Mouse (Mus musculus) heart, embryonic 12.5 days (tissue): ENCODE data around the gene Slc50a1. TPM values are rescaled to one million over a fixed set of nuclear protein-coding genes. Genes with fewer than 3 reads are reported as not detected.
A peak's percentile ranks its signal among the peaks of the same experiment; 100 is the strongest.

Source experiments
- ATAC-seq: fragments of 200-750 bp; cut with Nextera tagmentation; 2 replicates; pipeline ENCODE4 v1.8.0; 2017; ENCODE audit warnings: moderate TSS enrichment, moderate library complexity; ENCODE audit not compliant: insufficient number of reproducible peaks, low FRiP score
- H3K27ac ChIP-seq: fragments of 300-500 bp; sonication (generic); 2 replicates; pipeline ENCODE4 v1.5.1; 2016; ENCODE audit warnings: mild to moderate bottlenecking, moderate library complexity; ENCODE audit not compliant: poor library complexity, severe bottlenecking
- H3K27me3 ChIP-seq: fragments of 300-500 bp; sonication (generic); replicated peaks from 2 replicates; pipeline ENCODE4 v1.6.1; 2016; ENCODE audit warnings: mild to moderate bottlenecking, moderate library complexity
- H3K36me3 ChIP-seq: fragments of 300-500 bp; sonication (generic); 2 replicates; pipeline ENCODE4 v1.6.1; 2016; ENCODE audit warnings: mild to moderate bottlenecking, moderate library complexity
- H3K4me1 ChIP-seq: fragments of 300-500 bp; sonication (generic); replicated peaks from 2 replicates; pipeline ENCODE4 v1.6.1; 2016; ENCODE audit warnings: mild to moderate bottlenecking
- H3K4me2 ChIP-seq: fragments of 300-500 bp; sonication (generic); 2 replicates; pipeline ENCODE4 v1.6.1; 2016; ENCODE audit warnings: mild to moderate bottlenecking, moderate library complexity
- H3K4me3 ChIP-seq: fragments of 300-500 bp; sonication (generic); 2 replicates; pipeline ENCODE4 v1.5.1; 2016; ENCODE audit warnings: mild to moderate bottlenecking
- H3K9ac ChIP-seq: fragments of 300-500 bp; sonication (generic); 2 replicates; pipeline ENCODE4 v1.6.1; 2016; ENCODE audit warnings: mild to moderate bottlenecking, moderate library complexity
- H3K9me3 ChIP-seq: fragments of 300-500 bp; sonication (generic); replicated peaks from 2 replicates; pipeline ENCODE4 v1.6.1; 2016; ENCODE audit warnings: mild to moderate bottlenecking, moderate library complexity
- WGBS: fragments of 180-500 bp; shearing (Covaris S2); methylation state at CpG from one replicate; pipeline ENCODE4 v1.1.7; 2016; 5-methylcytosine and 5-hydroxymethylcytosine counted together
- polyA plus RNA-seq: library from polyadenylated mRNA; unstranded; fragments of >200 nt; fragmentation: Nextera tagmentation; extraction: Ambion mirVana; gene quantifications from 2 replicates; pipeline ENCODE4 v1.2.1, GENCODE M21; 2016

The Slc50a1 gene
- polyA plus RNA-seq, 1 experiment from 2014 or later, result 42.9 TPM

DNA sequence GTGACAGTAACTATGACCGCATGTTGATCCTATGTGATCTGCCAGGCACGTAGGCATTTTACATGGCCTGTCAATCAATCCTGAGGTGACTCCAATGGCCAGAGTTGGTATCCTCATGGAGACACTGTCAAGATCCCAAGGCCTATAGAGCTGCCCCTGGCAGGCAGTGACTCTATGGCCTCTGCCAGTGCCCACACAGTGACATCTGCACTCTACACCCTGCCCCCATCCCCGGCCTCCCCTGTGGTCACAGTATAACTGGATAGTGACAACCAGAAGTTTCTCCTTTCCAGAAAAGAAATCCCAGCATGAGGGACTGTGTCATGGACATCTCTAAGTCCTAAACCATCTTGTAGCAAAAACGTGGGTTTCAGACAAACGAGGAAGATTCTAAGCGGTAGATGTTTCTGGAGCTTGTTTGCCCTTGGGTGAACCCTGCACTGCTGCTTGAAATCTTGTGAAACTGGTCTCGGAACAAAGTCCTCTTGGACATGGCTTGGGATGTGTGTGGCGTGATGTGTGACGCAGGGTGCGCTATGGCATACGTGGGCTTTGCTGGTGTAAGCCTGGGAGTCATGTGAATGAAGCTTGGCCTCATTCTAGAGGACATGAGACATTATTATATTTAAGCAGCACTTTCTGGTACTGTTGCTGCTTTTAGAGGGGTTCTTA lies 23.0 kb upstream of the Slc50a1 start:
- Histone ChIP-seq H3K9me3 (no peaks in the 10 kb centered on the region), H3K4me3 (no peak overlapping the region), H3K36me3 (no peaks in the 10 kb centered on the region), H3K4me2 (no peak overlapping the region), H3K4me1 (peaks cover 22% of the 10 kb centered on the region), H3K27me3 (0 out of 2 replicates have a peak, but pooled peaks cover 4% of the 10 kb centered on the region), H3K27ac (no peak overlapping the region), H3K9ac (no peak overlapping the region)
- WGBS, result 85% methylated on average over 11 of the region's 11 CpGs
- ATAC-seq, result no peak

GRCm38 (mm10) chr3:89292303-89292702 lies 21.9 kb upstream of the Slc50a1 start:
- Histone ChIP-seq H3K4me2 (no peak overlapping the region), H3K27ac (no peak overlapping the region), H3K9ac (no peak overlapping the region), H3K9me3 (no peaks in the 10 kb centered on the region), H3K36me3 (no peaks in the 10 kb centered on the region), H3K27me3 (0 out of 2 replicates have a peak, but pooled peaks cover 4% of the 10 kb centered on the region), H3K4me1 (peaks cover 29% of the 10 kb centered on the region), H3K4me3 (no peak overlapping the region)
- no peak for ATAC-seq
- 82% methylated on average over 5 of the region's 5 CpGs for WGBS

DNA sequence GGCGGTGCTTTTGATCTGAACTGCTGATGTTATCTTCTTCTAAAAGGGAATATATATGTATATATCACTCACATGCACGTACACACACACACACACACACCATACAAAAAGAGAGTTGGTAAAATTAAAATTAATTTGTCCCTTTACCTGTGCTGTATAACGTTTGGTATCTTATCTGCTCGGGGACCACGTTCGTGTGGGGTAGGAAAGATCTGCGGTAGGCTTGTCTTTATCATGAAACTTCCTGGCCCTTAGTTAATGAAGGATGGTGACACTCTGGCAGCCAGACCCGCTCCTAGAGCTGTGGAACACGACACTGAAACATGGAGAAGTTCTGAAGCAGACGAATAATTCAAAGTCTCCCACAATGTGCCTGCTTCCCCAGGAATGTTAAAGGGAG lies 21.5 kb upstream of the Slc50a1 start:
- H3K4me1 ChIP-seq, result peaks cover 29% of the 10 kb centered on the region
- no peaks in the 10 kb centered on the region for H3K36me3 ChIP-seq
- H3K4me2 ChIP-seq, result no peak overlapping the region
- 33% methylated on average over 10 of the region's 10 CpGs for WGBS
- H3K27ac ChIP-seq, result no peak overlapping the region
- no peaks in the 10 kb centered on the region for H3K9me3 ChIP-seq
- no peak overlapping the region for H3K4me3 ChIP-seq
- 0 out of 2 replicates have a peak, but pooled peaks cover 4% of the 10 kb centered on the region for H3K27me3 ChIP-seq
- H3K9ac ChIP-seq, result no peak overlapping the region
- ATAC-seq, result no peak

GRCm38 (mm10) chr3:89288503-89288928 lies 18.1 kb upstream of the Slc50a1 start:
- no peak for ATAC-seq
- Histone ChIP-seq H3K27me3 (no peaks in the 10 kb centered on the region), H3K4me1 (peaks cover 23% of the 10 kb centered on the region; the same call in 1 of the 2 replicates), H3K9me3 (no peaks in the 10 kb centered on the region), H3K27ac (no peak overlapping the region), H3K9ac (no peak overlapping the region), H3K4me2 (no peak overlapping the region), H3K4me3 (no peak overlapping the region), H3K36me3 (no peaks in the 10 kb centered on the region)
- 36% methylated on average over 7 of the region's 7 CpGs for WGBS

DNA sequence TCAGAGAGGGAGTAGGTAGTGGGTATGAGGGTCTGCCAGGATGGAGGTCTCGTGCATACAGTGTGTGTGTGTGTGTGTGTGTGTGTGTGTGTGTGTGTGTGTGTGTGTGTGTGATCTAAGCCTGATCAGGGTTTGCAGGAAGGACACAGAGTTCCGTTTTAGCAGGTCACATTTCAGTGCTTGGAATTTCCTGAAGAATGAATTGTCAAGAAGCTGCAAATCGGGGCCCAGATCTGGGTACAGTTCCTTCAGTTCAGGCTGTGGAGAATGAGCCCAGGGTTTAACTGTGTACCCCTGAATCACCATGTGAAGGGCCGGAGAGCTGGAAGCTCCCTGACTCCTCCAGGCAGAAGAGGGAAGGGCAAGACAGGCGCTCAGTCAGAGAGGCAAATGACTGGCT lies 16.9 kb upstream of the Slc50a1 start:
- no peak for ATAC-seq
- 52% methylated on average over 5 of the region's 5 CpGs for WGBS
- no peaks in the 10 kb centered on the region for H3K36me3 ChIP-seq
- peaks cover 22% of the 10 kb centered on the region; the same call in 1 of the 2 replicates for H3K4me1 ChIP-seq
- no peaks in the 10 kb centered on the region for H3K9me3 ChIP-seq
- no peaks in the 10 kb centered on the region for H3K27me3 ChIP-seq
- H3K27ac ChIP-seq, result no peak overlapping the region
- no peak overlapping the region for H3K4me2 ChIP-seq
- H3K9ac ChIP-seq, result no peak overlapping the region
- H3K4me3 ChIP-seq, result no peak overlapping the region

DNA sequence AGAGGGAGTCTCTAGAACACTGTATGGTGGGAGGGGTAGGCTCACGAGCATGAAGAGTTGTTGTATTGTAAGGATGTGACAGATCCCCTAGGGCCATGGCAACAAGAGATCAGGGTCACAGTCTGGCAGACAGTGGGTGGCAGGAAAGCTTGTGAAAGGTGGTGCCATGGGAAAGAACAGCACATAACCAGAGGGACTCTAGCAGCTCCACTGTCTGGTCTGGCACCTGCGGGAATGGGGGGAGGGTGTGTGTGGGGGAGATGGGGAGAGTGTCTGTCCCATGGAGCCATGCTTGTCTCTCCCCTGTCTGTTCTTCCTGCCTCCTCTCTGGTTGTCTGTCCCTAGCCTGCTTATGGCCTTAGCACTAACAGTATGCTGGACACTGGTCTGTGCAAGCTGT lies 15.2 kb upstream of the Slc50a1 start:
- 27% methylated on average over 2 of the region's 2 CpGs for WGBS
- ATAC-seq, result no peak
- peaks cover 23% of the 10 kb centered on the region; the same call in 1 of the 2 replicates for H3K4me1 ChIP-seq
- no peak overlapping the region for H3K27ac ChIP-seq
- H3K36me3 ChIP-seq, result no peaks in the 10 kb centered on the region
- H3K4me3 ChIP-seq, result no peak overlapping the region
- no peak overlapping the region for H3K4me2 ChIP-seq
- no peaks in the 10 kb centered on the region for H3K27me3 ChIP-seq
- no peaks in the 10 kb centered on the region for H3K9me3 ChIP-seq
- H3K9ac ChIP-seq, result no peak overlapping the region

- H3K9me3 ChIP-seq, result no peaks in the 10 kb centered on the region
- no peak for ATAC-seq
- H3K36me3 ChIP-seq, result no peaks in the 10 kb centered on the region
- no peak overlapping the region for H3K27ac ChIP-seq
- WGBS, result 84% methylated on average over 3 of the region's 3 CpGs
- peaks cover 31% of the 10 kb centered on the region; the same call in 1 of the 2 replicates for H3K4me1 ChIP-seq
- H3K27me3 ChIP-seq, result no peaks in the 10 kb centered on the region
- no peak overlapping the region for H3K4me3 ChIP-seq
- no peak overlapping the region for H3K9ac ChIP-seq
- H3K4me2 ChIP-seq, result no peak overlapping the region
Measured at GRCm38 (mm10) chr3:89284261-89284660, 13.9 kb upstream of the Slc50a1 start.

DNA sequence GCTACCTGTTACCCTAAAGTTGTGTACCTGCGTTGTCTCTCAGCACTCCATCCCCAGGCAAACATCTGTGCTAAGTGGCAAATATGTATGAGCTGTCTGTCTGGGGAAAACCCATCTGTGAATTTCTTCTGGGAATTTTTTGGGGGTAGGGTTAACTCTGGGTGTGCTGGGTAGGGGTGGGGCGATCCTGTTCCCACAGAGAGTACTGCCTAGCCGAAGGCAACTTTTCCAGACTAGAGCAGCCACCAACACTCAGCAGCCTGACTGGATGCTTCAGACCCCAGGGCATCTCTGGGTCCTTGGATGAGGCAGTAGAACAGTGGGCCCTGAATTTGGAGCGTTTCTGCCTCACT lies 11.9 kb upstream of the Slc50a1 start:
- Histone ChIP-seq H3K27ac (no peak overlapping the region), H3K27me3 (no peaks in the 10 kb centered on the region), H3K9ac (no peak overlapping the region), H3K36me3 (no peaks in the 10 kb centered on the region), H3K4me1 (peaks cover 32% of the 10 kb centered on the region), H3K4me2 (0 out of 2 replicates have a peak overlapping the region, but pooled peaks have one; percentile 93), H3K4me3 (no peak overlapping the region), H3K9me3 (no peaks in the 10 kb centered on the region)
- 21% methylated on average over 4 of the region's 4 CpGs for WGBS
- no peak for ATAC-seq

DNA sequence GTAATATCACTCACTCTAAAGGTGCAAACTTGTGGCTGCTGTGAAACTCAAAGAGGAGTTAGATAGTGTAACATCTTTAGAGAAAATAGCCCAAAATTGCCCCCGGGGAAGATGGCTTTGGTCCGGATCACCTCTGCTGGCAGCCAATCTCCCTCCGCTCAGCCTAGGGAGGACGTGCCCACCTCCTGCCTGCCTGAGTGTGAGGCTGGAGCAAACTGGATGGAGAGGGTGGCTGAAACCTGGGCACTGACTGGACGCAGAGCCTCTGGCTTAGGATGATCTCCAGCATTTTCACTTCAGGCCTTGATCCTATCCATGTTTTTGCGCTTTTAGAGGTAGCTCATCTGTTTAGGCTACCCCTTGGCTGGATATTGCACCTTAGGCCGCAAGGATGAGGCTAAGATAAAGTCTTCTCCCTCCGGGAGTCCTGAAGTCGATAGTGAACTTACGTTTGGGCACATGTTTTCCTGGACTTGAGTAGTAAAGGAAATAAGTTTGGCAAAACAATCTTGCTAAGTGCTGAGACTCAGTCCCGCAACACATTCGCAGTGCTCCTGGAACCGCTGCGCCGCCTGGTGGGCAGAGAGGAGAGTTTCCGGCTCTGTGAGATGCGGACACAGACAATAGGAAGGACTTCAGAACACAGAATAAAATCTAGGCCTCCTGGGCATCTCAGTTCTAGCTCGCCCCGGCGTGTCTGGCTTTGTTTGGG lies 11.4 kb upstream of the Slc50a1 start:
- WGBS, result 11% methylated on average over 20 of the region's 20 CpGs
- H3K4me1 ChIP-seq, result peaks cover 37% of the 10 kb centered on the region

GRCm38 (mm10) chr3:89280606-89281511 lies 10.5 kb upstream of the Slc50a1 start, which contains the start of gene Efna1:
Efna1 (minus strand) TSS chr3:89281142.
- Histone ChIP-seq H3K9me3 (no peaks in the 10 kb centered on the region), H3K27ac (peak within 1 kb of the TSS; percentile 91), H3K4me3 (peak within 1 kb of the TSS; percentile 64), H3K4me1 (peaks cover 44% of the 10 kb centered on the region), H3K36me3 (peaks cover 4% of the 10 kb centered on the region), H3K9ac (peak within 1 kb of the TSS; percentile 87), H3K27me3 (no peaks in the 10 kb centered on the region), H3K4me2 (peak within 1 kb of the TSS; percentile 93)
- ATAC-seq, result no peak
- WGBS, result under 1% methylated on average over 52 of the region's 52 CpGs

More for the DNA sequence above, 11.4 kb upstream of the Slc50a1 start:
- no peaks in the 10 kb centered on the region for H3K36me3 ChIP-seq
- peak overlapping the region; percentile 93 for H3K4me2 ChIP-seq
- no peaks in the 10 kb centered on the region for H3K9me3 ChIP-seq
- peak overlapping the region; percentile 64 for H3K4me3 ChIP-seq
- ATAC-seq, result no peak
- peak overlapping the region; percentile 87; the same call in 1 of the 2 replicates for H3K9ac ChIP-seq
- no peak overlapping the region for H3K27ac ChIP-seq
- H3K27me3 ChIP-seq, result no peaks in the 10 kb centered on the region
